Mouse (Mus musculus) C2C12 (cell line): Measurements from ENCODE around the gene Erich3.

ENCODE experiments used
- CTCF ChIP-seq: IDR thresholded peaks from one replicate; pipeline ENCODE4 v1.5.1; 2011; ENCODE audit not compliant: control insufficient read depth, insufficient read depth, insufficient read length
- MYOG ChIP-seq: IDR thresholded peaks from one replicate; pipeline ENCODE4 v1.6.1; 2011; ENCODE audit not compliant: control insufficient read depth, insufficient read length; ENCODE audit errors: extremely low read depth

- TF ChIP-seq CTCF (no peak), MYOG (no peak)
These were observed 33.0 kb downstream of the Erich3 start for GRCm38 (mm10) chr3:154696611-154697010.
